Mouse (Mus musculus): Measurements from ENCODE around the gene Ccr9.

GRCm38 (mm10) chr9:123734133-123734532 is 55.9 kb downstream of the Ccr9 start:
- TF ChIP-seq CTCF (IDR thresholded peaks at IDR 0.05; ENCODE audit: extremely low read depth, insufficient read depth, insufficient read length, insufficient replicate concordance) (no peak), POLR2A (IDR thresholded peaks at IDR 0.05; ENCODE audit: low read depth, low read length) (no peak)

All from spleen, adult 2 months (tissue).